Mouse (Mus musculus): ENCODE measurements around the gene Gast. TPM values are rescaled to one million over a fixed set of nuclear protein-coding genes. Genes with fewer than 3 reads are reported as not detected.

Gene Gast
- polyA plus RNA-seq, 1 experiment: not detected

- 0 out of 2 replicates have a peak, but pooled peaks cover 4% of the 10 kb centered on the region for H3K36me3 ChIP-seq (ENCODE audit: control insufficient read depth, insufficient read depth, low read length, poor library complexity, severe bottlenecking)
- peaks cover 21% of the 10 kb centered on the region for H3K4me1 ChIP-seq (ENCODE audit: control insufficient read depth, insufficient read depth, low read length)
- H3K27me3 ChIP-seq (ENCODE audit: control insufficient read depth, insufficient read depth, low read length, poor library complexity, severe bottlenecking): no peaks in the 10 kb centered on the region
- H3K9ac ChIP-seq (ENCODE audit: low read depth, poor library complexity, severe bottlenecking): no peak overlapping the region
- TF ChIP-seq EP300 (IDR thresholded peaks at IDR 0.05; ENCODE audit: insufficient read depth, low read depth, low read length) (peak; percentile 90), CTCF (IDR thresholded peaks at IDR 0.05; ENCODE audit: low read depth, low read length) (no peak), POLR2A (IDR thresholded peaks at IDR 0.05; ENCODE audit: insufficient read depth, low read length) (no peak)
- H3K27ac ChIP-seq (ENCODE audit: insufficient read depth, low read length): peak overlapping the region; percentile 95
- H3K9me3 ChIP-seq (replicated peaks; ENCODE audit: control insufficient read depth, insufficient read depth, low read length, poor library complexity, severe bottlenecking): no peaks in the 10 kb centered on the region
- no peak overlapping the region for H3K4me3 ChIP-seq (ENCODE audit: low read depth, low read length)
Measured at GRCm38 (mm10) chr11:100386586-100386985, 52.4 kb downstream of the Gast start.

Other genes starting within 250 kb of the Gast start
- gene Krt32, start 246.2 kb upstream of the Gast start, polyA plus RNA-seq (2011; ENCODE audit: insufficient read depth, insufficient read length, low read depth, missing spikeins): not detected in 2 replicates
- gene Krt35, start 238.2 kb upstream of the Gast start, polyA plus RNA-seq (2011; ENCODE audit: insufficient read depth, insufficient read length, low read depth, missing spikeins): not detected in 2 replicates
- not detected in 2 replicates for gene Krt36, start 228.8 kb upstream of the Gast start, polyA plus RNA-seq (2011; ENCODE audit: insufficient read depth, insufficient read length, low read depth, missing spikeins)
- gene Krt13, start 212.8 kb upstream of the Gast start, polyA plus RNA-seq (2011; ENCODE audit: insufficient read depth, insufficient read length, low read depth, missing spikeins): not detected in 2 replicates
- gene Krt15, start 198.5 kb upstream of the Gast start, polyA plus RNA-seq (2011; ENCODE audit: insufficient read depth, insufficient read length, low read depth, missing spikeins): 0.37 and 0.41 TPM in 2 replicates
- 83.7 and 93.1 TPM in 2 replicates for gene Krt19, start 185.7 kb upstream of the Gast start, polyA plus RNA-seq (2011; ENCODE audit: insufficient read depth, insufficient read length, low read depth, missing spikeins)
- gene Krt9, start 141.2 kb upstream of the Gast start, polyA plus RNA-seq (2011; ENCODE audit: insufficient read depth, insufficient read length, low read depth, missing spikeins): not detected in 2 replicates
- 1.3 TPM in 1 of 2 replicates, not detected in the other for gene Krt14, start 126.9 kb upstream of the Gast start, polyA plus RNA-seq (2011; ENCODE audit: insufficient read depth, insufficient read length, low read depth, missing spikeins)
- gene Krt16, start 85.5 kb upstream of the Gast start, polyA plus RNA-seq (2011; ENCODE audit: insufficient read depth, insufficient read length, low read depth, missing spikeins): 0.99 TPM in 1 of 2 replicates, not detected in the other
- 10.5 and 11.8 TPM in 2 replicates for gene Krt17, start 73.4 kb upstream of the Gast start, polyA plus RNA-seq (2011; ENCODE audit: insufficient read depth, insufficient read length, low read depth, missing spikeins)
- 20.6 and 21.5 TPM in 2 replicates for gene Krt42, start 64.5 kb upstream of the Gast start, polyA plus RNA-seq (2011; ENCODE audit: insufficient read depth, insufficient read length, low read depth, missing spikeins)
- gene Eif1, start 14.5 kb upstream of the Gast start, polyA plus RNA-seq (2011; ENCODE audit: insufficient read depth, insufficient read length, low read depth, missing spikeins): 718 and 769 TPM in 2 replicates
- 12.7 and 13.6 TPM in 2 replicates for gene Hap1, start 21.7 kb downstream of the Gast start, polyA plus RNA-seq (2011; ENCODE audit: insufficient read depth, insufficient read length, low read depth, missing spikeins)
- 166 and 171 TPM in 2 replicates for gene Jup, start 63.4 kb downstream of the Gast start, polyA plus RNA-seq (2011; ENCODE audit: insufficient read depth, insufficient read length, low read depth, missing spikeins)
- 13.3 and 16.8 TPM in 2 replicates for gene P3h4, start 80.4 kb downstream of the Gast start, polyA plus RNA-seq (2011; ENCODE audit: insufficient read depth, insufficient read length, low read depth, missing spikeins)
- gene Fkbp10, start 81.3 kb downstream of the Gast start, polyA plus RNA-seq (2011; ENCODE audit: insufficient read depth, insufficient read length, low read depth, missing spikeins): 22.5 and 24.3 TPM in 2 replicates
- gene Nt5c3b, start 107.4 kb downstream of the Gast start, polyA plus RNA-seq (2011; ENCODE audit: insufficient read depth, insufficient read length, low read depth, missing spikeins): 37.3 and 44.6 TPM in 2 replicates
- gene Klhl10, start 107.5 kb downstream of the Gast start, polyA plus RNA-seq (2011; ENCODE audit: insufficient read depth, insufficient read length, low read depth, missing spikeins): 0.84 and 0.90 TPM in 2 replicates
- gene Klhl11, start 138.3 kb downstream of the Gast start, polyA plus RNA-seq (2011; ENCODE audit: insufficient read depth, insufficient read length, low read depth, missing spikeins): 18.4 and 19.6 TPM in 2 replicates
- gene Acly, start 193.6 kb downstream of the Gast start, polyA plus RNA-seq (2011; ENCODE audit: insufficient read depth, insufficient read length, low read depth, missing spikeins): 225 and 232 TPM in 2 replicates
- gene Ttc25, start 211.2 kb downstream of the Gast start, polyA plus RNA-seq (2011; ENCODE audit: insufficient read depth, insufficient read length, low read depth, missing spikeins): 2.5 and 3.4 TPM in 2 replicates
- gene Cnp, start 240.5 kb downstream of the Gast start, polyA plus RNA-seq (2011; ENCODE audit: insufficient read depth, insufficient read length, low read depth, missing spikeins): 6.9 and 7.5 TPM in 2 replicates

Data from ES-Bruce4 (cell line).